Mouse (Mus musculus) MEL (cell line): Measurements from ENCODE around the gene Stab2. TPM values are rescaled to one million over a fixed set of nuclear protein-coding genes. Genes with fewer than 3 reads are reported as not detected.

ENCODE experiments used
- DNase-seq: peaks from one replicate; pipeline ENCODE4 v3.0.0; 2011; ENCODE audit warnings: low read depth, low spot score
- H3K27ac ChIP-seq: 2 replicates; pipeline ENCODE4 v1.5.1; 2012; ENCODE audit warnings: low read depth, mild to moderate bottlenecking, control low read depth, low read length, moderate library complexity; ENCODE audit not compliant: control insufficient read depth
- H3K27me3 ChIP-seq, 2 experiments: fragments of 150-350 bp in 1 of 2; sonication (generic) in 1 of 2; 2 replicates each; pipeline ENCODE4 v1.6.1; 2012; ENCODE audit warnings: low read length in 2 of 2, mild to moderate bottlenecking in 2 of 2, improper control_type of control experiment in 1 of 2, moderate library complexity in 1 of 2; ENCODE audit not compliant: insufficient read depth in 2 of 2, control insufficient read depth in 1 of 2
- H3K36me3 ChIP-seq, 2 experiments: 2 replicates each; pipeline ENCODE4 v1.6.1; 2012 to 2014; ENCODE audit warnings: low read length in 2 of 2, improper control_type of control experiment in 1 of 2, inconsistent platforms in 1 of 2, mild to moderate bottlenecking in 1 of 2; ENCODE audit not compliant: insufficient read depth in 2 of 2, control insufficient read depth in 1 of 2
- H3K4me1 ChIP-seq, 2 experiments: fragments of 150-350 bp in 1 of 2; sonication (generic) in 1 of 2; 2 replicates each; pipeline ENCODE4 v1.6.1; 2012; ENCODE audit warnings: low read length in 2 of 2, improper control_type of control experiment in 1 of 2, mild to moderate bottlenecking in 1 of 2; ENCODE audit not compliant: insufficient read depth in 2 of 2, control insufficient read depth in 1 of 2
- H3K4me3 ChIP-seq, 2 experiments: fragments of 150-350 bp in 1 of 2; sonication (generic) in 1 of 2; 2 replicates each; pipeline ENCODE4 v1.5.1; 2012; ENCODE audit warnings: low read depth in 2 of 2, low read length in 2 of 2, mild to moderate bottlenecking in 2 of 2, moderate library complexity in 2 of 2, control low read depth in 1 of 2, improper control_type of control experiment in 1 of 2; ENCODE audit not compliant: control insufficient read depth in 1 of 2, insufficient read depth in 1 of 2
- H3K79me2 ChIP-seq: 2 replicates; pipeline ENCODE4 v1.6.1; 2012; ENCODE audit warnings: mild to moderate bottlenecking, low read length, moderate library complexity; ENCODE audit not compliant: control insufficient read depth, poor library complexity, insufficient read depth
- H3K9ac ChIP-seq: 2 replicates; pipeline ENCODE4 v1.6.1; 2012; ENCODE audit warnings: low read depth, mild to moderate bottlenecking, control low read depth, low read length, moderate library complexity; ENCODE audit not compliant: control insufficient read depth, poor library complexity, severe bottlenecking
- H3K9me3 ChIP-seq: fragments of 150-350 bp; sonication (generic); replicated peaks from 2 replicates; pipeline ENCODE4 v1.6.1; 2012; ENCODE audit warnings: mild to moderate bottlenecking, low read length, improper control_type of control experiment, moderate library complexity; ENCODE audit not compliant: insufficient read depth
- CHD2 ChIP-seq: IDR thresholded peaks from 2 replicates; pipeline ENCODE4 v1.6.1; 2011; ENCODE audit warnings: low read length, improper control_type of control experiment
- CTCF ChIP-seq, 3 experiments: IDR thresholded peaks in 2 of 3; conservative IDR thresholded peaks in 1 of 3; 2 replicates each; pipeline ENCODE4 v1.5.1; 2011 to 2012; ENCODE audit warnings: low read length in 3 of 3, low read depth in 2 of 3, mild to moderate bottlenecking in 2 of 3, improper control_type of control experiment in 1 of 3, inconsistent platforms in 1 of 3, mixed read lengths in 1 of 3, moderate library complexity in 1 of 3; ENCODE audit not compliant: control insufficient read depth in 1 of 3, insufficient read depth in 1 of 3, poor library complexity in 1 of 3, severe bottlenecking in 1 of 3
- E2F4 ChIP-seq: IDR thresholded peaks from 2 replicates; pipeline ENCODE4 v1.6.1; 2011; ENCODE audit warnings: low read depth, low read length, improper control_type of control experiment, borderline replicate concordance
- ELF1 ChIP-seq: IDR thresholded peaks from 2 replicates; pipeline ENCODE4 v1.6.1; 2014; ENCODE audit warnings: low read depth, mild to moderate bottlenecking, inconsistent platforms, low read length, improper control_type of control experiment, moderate library complexity
- EP300 ChIP-seq, 2 experiments: IDR thresholded peaks; 2 replicates each; pipeline ENCODE4 v1.6.1; 2011; ENCODE audit warnings: improper control_type of control experiment in 2 of 2, low read length in 2 of 2, low read depth in 1 of 2, mild to moderate bottlenecking in 1 of 2
- GABPA ChIP-seq: IDR thresholded peaks from 2 replicates; pipeline ENCODE4 v1.6.1; 2012; ENCODE audit warnings: low read depth, mild to moderate bottlenecking, inconsistent platforms, low read length, improper control_type of control experiment, moderate library complexity
- HCFC1 ChIP-seq: IDR thresholded peaks from 2 replicates; pipeline ENCODE4 v1.6.1; 2012; ENCODE audit warnings: low read depth, mild to moderate bottlenecking, inconsistent platforms, low read length, improper control_type of control experiment, moderate library complexity
- JUND ChIP-seq: IDR thresholded peaks from 2 replicates; pipeline ENCODE4 v1.6.1; 2011; ENCODE audit warnings: low read depth, mild to moderate bottlenecking, improper control_type of control experiment, low read length
- KAT2A ChIP-seq: conservative IDR thresholded peaks from 2 replicates; pipeline ENCODE4 v1.6.1; 2012; ENCODE audit warnings: low read depth, low read length, improper control_type of control experiment, inconsistent platforms
- MAX ChIP-seq: IDR thresholded peaks from 2 replicates; pipeline ENCODE4 v1.6.1; 2011; ENCODE audit warnings: low read length, improper control_type of control experiment
- MEF2A ChIP-seq: IDR thresholded peaks from 2 replicates; pipeline ENCODE4 v1.6.1; 2014; ENCODE audit warnings: low read depth, mild to moderate bottlenecking, inconsistent platforms, low read length, improper control_type of control experiment; ENCODE audit not compliant: poor library complexity, insufficient replicate concordance, severe bottlenecking; ENCODE audit errors: extremely low read depth
- MYC ChIP-seq: IDR thresholded peaks from 2 replicates; pipeline ENCODE4 v1.6.1; 2011; ENCODE audit warnings: low read depth, mild to moderate bottlenecking, low read length, improper control_type of control experiment, moderate library complexity
- NRF1 ChIP-seq: IDR thresholded peaks from 2 replicates; pipeline ENCODE4 v1.6.1; 2014; ENCODE audit warnings: low read depth, mild to moderate bottlenecking, inconsistent platforms, low read length, improper control_type of control experiment, moderate library complexity; ENCODE audit not compliant: poor library complexity, insufficient read depth, severe bottlenecking
- POLR2A ChIP-seq, 2 experiments: IDR thresholded peaks; 2 replicates each; pipeline ENCODE4 v1.6.1; 2011 to 2012; ENCODE audit warnings: low read length in 2 of 2, mild to moderate bottlenecking in 2 of 2, control low read depth in 1 of 2, improper control_type of control experiment in 1 of 2, low read depth in 1 of 2, moderate library complexity in 1 of 2; ENCODE audit not compliant: control insufficient read depth in 1 of 2, insufficient read depth in 1 of 2, poor library complexity in 1 of 2
- POLR2AphosphoS2 ChIP-seq: IDR thresholded peaks from 2 replicates; pipeline ENCODE4 v1.6.1; 2011; ENCODE audit warnings: low read length, improper control_type of control experiment
- POLR2AphosphoS5 ChIP-seq: IDR thresholded peaks from 2 replicates; pipeline ENCODE4 v1.6.1; 2012; ENCODE audit warnings: low read depth, borderline replicate concordance, mild to moderate bottlenecking, inconsistent platforms, low read length, moderate library complexity, mixed read lengths
- RAD21 ChIP-seq: IDR thresholded peaks from 2 replicates; pipeline ENCODE4 v1.6.1; 2011; ENCODE audit warnings: mild to moderate bottlenecking, low read depth, low read length, improper control_type of control experiment
- SIN3A ChIP-seq: IDR thresholded peaks from 2 replicates; pipeline ENCODE4 v1.6.1; 2012; ENCODE audit warnings: low read length, improper control_type of control experiment, inconsistent platforms
- SMC3 ChIP-seq: IDR thresholded peaks from 2 replicates; pipeline ENCODE4 v1.6.1; 2011; ENCODE audit warnings: low read depth, low read length, improper control_type of control experiment
- TBP ChIP-seq: IDR thresholded peaks from 2 replicates; pipeline ENCODE4 v1.8.0; 2011; ENCODE audit warnings: low read depth, low read length, improper control_type of control experiment
- TCF12 ChIP-seq: IDR thresholded peaks from 2 replicates; pipeline ENCODE4 v1.6.1; 2014; ENCODE audit warnings: low read depth, mild to moderate bottlenecking, inconsistent platforms, low read length, improper control_type of control experiment, moderate library complexity
- UBTF ChIP-seq: IDR thresholded peaks from 2 replicates; pipeline ENCODE4 v1.6.1; 2012; ENCODE audit warnings: low read depth, mild to moderate bottlenecking, inconsistent platforms, low read length, improper control_type of control experiment, moderate library complexity, borderline replicate concordance; ENCODE audit not compliant: insufficient read depth
- USF1 ChIP-seq: IDR thresholded peaks from 2 replicates; pipeline ENCODE4 v1.6.1; 2014; ENCODE audit warnings: low read depth, mild to moderate bottlenecking, inconsistent platforms, low read length, improper control_type of control experiment, moderate library complexity
- USF2 ChIP-seq, 2 experiments: IDR thresholded peaks; 2 replicates each; pipeline ENCODE4 v1.6.1; 2011 to 2012; ENCODE audit warnings: improper control_type of control experiment in 2 of 2, low read length in 2 of 2, borderline replicate concordance in 1 of 2, inconsistent platforms in 1 of 2, low read depth in 1 of 2, mild to moderate bottlenecking in 1 of 2; ENCODE audit not compliant: insufficient read depth in 1 of 2
- ZC3H11A ChIP-seq: IDR thresholded peaks from 2 replicates; pipeline ENCODE4 v1.6.1; 2012; ENCODE audit warnings: low read depth, mild to moderate bottlenecking, inconsistent platforms, low read length, improper control_type of control experiment
- ZKSCAN1 ChIP-seq: IDR thresholded peaks from 2 replicates; pipeline ENCODE4 v1.6.1; 2012; ENCODE audit warnings: low read depth, mild to moderate bottlenecking, inconsistent platforms, low read length, improper control_type of control experiment, moderate library complexity
- ZMIZ1 ChIP-seq: IDR thresholded peaks from 2 replicates; pipeline ENCODE4 v1.6.1; 2012; ENCODE audit warnings: low read depth, mild to moderate bottlenecking, inconsistent platforms, low read length, improper control_type of control experiment, moderate library complexity
- ZNF384 ChIP-seq: IDR thresholded peaks from 2 replicates; pipeline ENCODE4 v1.6.1; 2012; ENCODE audit warnings: low read depth, mild to moderate bottlenecking, inconsistent platforms, low read length, improper control_type of control experiment
- polyA plus RNA-seq, 2 experiments: library from polyadenylated mRNA; stranded (reverse) in 1 of 2; unstranded in 1 of 2; fragments of >175 nt in 1 of 2; fragments of >200 nt in 1 of 2; gene quantifications; 2 replicates each; pipeline versions ENCODE4 v1.2.1 to v1.2.4; 2012; ENCODE audit warnings: low replicate concordance in 2 of 2, low read depth in 1 of 2; ENCODE audit not compliant: insufficient read length in 2 of 2, insufficient read depth in 1 of 2, missing spikeins in 1 of 2
- total RNA-seq: library from RNA; depleted of rRNA; stranded (reverse); fragments of 300-350 nt; gene quantifications from 2 replicates; pipeline ENCODE4 v1.2.3, GENCODE M21; 2012

Stab2 gene
- total and polyA plus RNA-seq, 3 experiments = 0.73 to 5.1 TPM; not detected in 1

DNA sequence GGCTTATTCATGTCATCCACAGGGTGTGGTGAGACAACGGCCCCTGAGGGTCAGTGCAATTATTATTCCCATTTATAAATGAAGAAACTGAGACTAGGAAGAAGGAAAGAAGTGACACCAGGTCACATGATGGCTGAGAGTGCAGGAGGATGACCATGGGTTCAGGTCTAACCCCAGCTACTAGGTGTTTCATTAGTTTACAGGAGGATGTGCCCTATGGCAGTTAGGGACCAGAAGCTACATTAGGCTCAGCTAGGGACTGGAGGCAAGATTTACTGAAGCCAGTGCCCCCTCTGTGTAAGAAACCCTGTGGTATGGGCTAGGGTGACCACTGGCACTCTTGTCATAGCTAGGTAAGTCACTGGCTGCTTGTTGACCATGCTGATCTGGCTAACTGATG is 116.8 kb downstream of the Stab2 start:
- Histone ChIP-seq H3K36me3 (no peaks in the 10 kb centered on the region), H3K27me3 (no peaks in the 10 kb centered on the region), H3K27ac (no peak overlapping the region), H3K9me3 (no peaks in the 10 kb centered on the region), H3K4me3 (no peak overlapping the region), H3K4me1 (no peaks in the 10 kb centered on the region), H3K9ac (no peak overlapping the region), H3K79me2 (no peaks in the 10 kb centered on the region)
- TF ChIP-seq ZMIZ1 (no peak), KAT2A (no peak), POLR2AphosphoS2 (no peak), EP300 (IDR thresholded peaks at IDR 0.05; ENCODE audit: low read depth in 1 of 2, low read length in 2 of 2) (no peak), MEF2A (no peak), RAD21 (no peak), MYC (no peak), SIN3A (no peak), CHD2 (no peak), SMC3 (no peak), CTCF (IDR thresholded peaks at IDR 0.05 in 2 of 3, conservative IDR thresholded peaks at IDR 0.05 in 1 of 3; ENCODE audit: control insufficient read depth in 1 of 3, insufficient read depth in 1 of 3, low read depth in 2 of 3, low read length in 3 of 3, poor library complexity in 1 of 3, severe bottlenecking in 1 of 3) (no peak), TCF12 (no peak), E2F4 (no peak), POLR2AphosphoS5 (no peak), NRF1 (no peak)
- no peak for DNase-seq

DNA sequence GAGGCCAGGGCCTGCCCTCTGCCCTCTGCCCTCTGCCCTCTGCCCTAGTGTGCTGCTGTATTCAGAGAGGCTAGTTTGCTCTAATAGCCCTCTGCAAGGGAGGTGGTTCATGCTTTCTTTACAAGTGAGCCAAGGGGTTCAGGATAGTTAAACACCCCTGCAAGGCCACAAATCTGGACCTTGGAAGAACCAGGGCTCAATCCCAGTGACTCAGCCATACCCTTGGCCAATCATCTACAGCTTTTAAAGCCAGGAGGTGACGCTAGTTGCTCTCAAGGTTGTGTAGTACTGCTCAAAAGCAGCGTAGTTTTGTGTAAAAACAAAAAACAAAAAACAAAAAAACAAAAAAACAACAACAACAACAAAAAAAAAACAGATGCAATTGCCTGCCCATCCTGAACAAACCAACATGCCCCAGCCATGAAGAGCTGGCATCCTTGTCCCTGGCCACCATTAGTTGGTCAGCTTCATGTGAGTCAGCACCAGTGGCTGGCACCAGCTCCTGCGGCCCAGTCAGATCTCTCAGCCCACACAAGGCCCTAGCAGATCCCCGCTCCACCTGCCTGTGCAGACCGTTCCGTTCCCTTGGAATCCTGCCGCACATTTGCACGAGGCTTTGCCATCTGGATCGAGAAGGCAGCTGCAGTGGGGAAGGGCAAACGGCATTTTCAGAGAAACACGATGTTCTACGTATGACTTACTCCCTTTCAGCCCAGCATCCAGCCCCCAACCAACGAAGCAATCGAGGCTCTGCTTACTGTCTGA is 117.5 kb downstream of the Stab2 start:
- Histone ChIP-seq H3K9me3 (no peaks in the 10 kb centered on the region), H3K79me2 (no peaks in the 10 kb centered on the region), H3K36me3 (no peaks in the 10 kb centered on the region), H3K9ac (no peak overlapping the region), H3K4me3 (no peak overlapping the region), H3K4me1 (no peaks in the 10 kb centered on the region), H3K27ac (no peak overlapping the region), H3K27me3 (no peaks in the 10 kb centered on the region)
- TF ChIP-seq USF2 (IDR thresholded peaks at IDR 0.05; ENCODE audit: borderline replicate concordance in 1 of 2, insufficient read depth in 1 of 2, low read depth in 1 of 2, low read length in 2 of 2) (no peak), JUND (no peak), ZC3H11A (no peak), UBTF (no peak), CTCF (IDR thresholded peaks at IDR 0.05 in 2 of 3, conservative IDR thresholded peaks at IDR 0.05 in 1 of 3; ENCODE audit: control insufficient read depth in 1 of 3, insufficient read depth in 1 of 3, low read depth in 2 of 3, low read length in 3 of 3, poor library complexity in 1 of 3, severe bottlenecking in 1 of 3) (no peak), CHD2 (no peak), POLR2AphosphoS5 (no peak), POLR2A (IDR thresholded peaks at IDR 0.05; ENCODE audit: control insufficient read depth in 1 of 2, insufficient read depth in 1 of 2, low read depth in 1 of 2, low read length in 2 of 2, poor library complexity in 1 of 2) (no peak), MEF2A (no peak), KAT2A (no peak), ZNF384 (no peak), HCFC1 (no peak), MAX (no peak), TBP (no peak), USF1 (no peak), SIN3A (no peak), GABPA (no peak), ELF1 (no peak), ZKSCAN1 (no peak)
- no peak for DNase-seq
